Mouse (Mus musculus) adrenal gland, postnatal 25 days (tissue): ENCODE measurements around the gene Ccl17. TPM values are rescaled to one million over a fixed set of nuclear protein-coding genes. Genes with fewer than 3 reads are reported as not detected.
"Not testable (repeated sequence)": the region's sequence is repeated elsewhere in the genome, so short reads cannot be mapped to it uniquely, and the experiment has no call there.

ENCODE experiments used
- DNase-seq: peaks from one replicate; pipeline ENCODE4 v3.0.0; 2021; ENCODE audit warnings: mixed read lengths
- total RNA-seq: library from RNA; stranded (reverse); gene quantifications from 2 replicates; pipeline ENCODE4 v1.2.3, GENCODE M21; 2021

Gene Ccl17
- total RNA-seq, 1 experiment from 2014 or later = 0.70 TPM

DNA sequence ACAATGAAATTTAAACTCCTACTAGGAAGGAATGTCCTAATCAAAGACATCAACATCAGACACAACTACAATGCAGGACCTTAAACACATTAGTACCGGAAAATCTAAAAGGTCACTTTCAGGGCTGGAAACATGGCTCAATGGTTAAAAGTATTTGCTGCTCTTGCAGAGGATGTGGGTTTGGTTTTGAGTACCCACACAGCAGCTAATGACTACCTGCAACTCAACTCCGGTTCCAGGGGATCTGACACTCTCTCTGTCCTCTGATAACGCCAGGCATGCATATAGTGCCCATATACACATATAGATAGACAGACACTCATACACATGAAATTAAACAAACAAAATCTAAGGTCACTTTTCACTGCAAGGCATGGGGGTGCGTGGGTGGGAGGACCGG lies 16.0 kb downstream of the Ccl17 start:
- no peak for DNase-seq

DNA sequence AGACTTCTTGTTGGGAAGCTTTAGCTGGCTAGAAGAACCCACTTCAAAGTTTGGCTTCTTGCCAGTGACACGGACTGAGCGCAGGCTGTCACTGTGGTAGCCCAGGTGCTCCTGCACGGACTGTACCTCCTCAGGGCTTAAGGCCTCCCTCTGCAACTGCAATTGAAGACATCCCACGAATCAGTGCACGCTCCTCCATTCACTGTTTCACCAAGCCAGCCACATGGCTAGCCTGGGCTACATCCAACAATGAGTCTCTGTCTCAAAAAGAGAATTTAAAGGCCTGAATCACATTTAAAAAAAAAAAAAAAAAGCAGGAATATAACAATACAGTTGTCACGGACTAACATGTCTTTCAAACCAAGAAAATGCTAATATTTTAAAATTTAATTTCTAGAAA lies 18.0 kb downstream of the Ccl17 start:
- no peak for DNase-seq

DNA sequence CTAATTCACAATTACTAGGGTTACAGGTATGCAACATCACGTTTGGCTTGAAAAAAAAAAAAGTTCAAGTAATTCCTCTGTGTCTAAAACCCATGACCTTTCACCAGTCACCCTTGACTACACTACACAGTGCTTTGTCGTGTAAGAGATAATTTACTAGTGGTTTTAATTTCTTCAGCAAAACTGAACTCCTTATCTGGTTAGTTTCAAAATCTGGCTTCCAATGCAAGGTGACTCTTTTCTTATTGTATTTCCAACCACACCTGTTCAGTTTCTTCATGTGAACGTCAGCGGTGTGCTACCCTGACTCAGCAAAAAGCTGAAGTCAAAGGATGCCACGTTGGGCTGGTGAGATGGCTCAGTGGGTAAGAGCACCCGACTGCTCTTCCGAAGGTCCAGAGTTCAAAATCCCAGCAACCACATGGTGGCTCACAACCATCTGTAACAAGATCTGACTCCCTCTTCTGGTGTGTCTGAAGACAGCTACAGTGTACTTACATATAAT lies 23.7 kb downstream of the Ccl17 start:
- DNase-seq = not testable (repeated sequence)

DNA sequence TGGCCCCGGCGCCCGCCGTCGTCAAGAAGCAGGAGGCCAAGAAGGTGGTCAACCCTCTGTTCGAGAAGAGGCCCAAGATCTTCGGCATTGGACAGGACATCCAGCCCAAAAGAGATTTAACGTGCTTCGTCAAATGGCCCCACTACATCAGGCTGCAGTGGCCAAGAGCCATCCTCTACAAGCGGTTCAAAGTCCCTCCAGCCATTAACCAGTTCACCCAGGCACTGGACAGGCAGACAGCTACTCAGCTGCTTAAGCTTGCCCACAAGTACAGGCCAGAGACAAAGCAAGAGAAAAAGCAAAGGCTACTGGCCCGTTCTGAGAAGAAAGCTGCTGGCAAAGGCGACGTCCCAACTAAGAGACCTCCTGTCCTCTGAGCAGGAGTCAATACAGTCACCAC lies 25.5 kb downstream of the Ccl17 start:
- not testable (repeated sequence) for DNase-seq

DNA sequence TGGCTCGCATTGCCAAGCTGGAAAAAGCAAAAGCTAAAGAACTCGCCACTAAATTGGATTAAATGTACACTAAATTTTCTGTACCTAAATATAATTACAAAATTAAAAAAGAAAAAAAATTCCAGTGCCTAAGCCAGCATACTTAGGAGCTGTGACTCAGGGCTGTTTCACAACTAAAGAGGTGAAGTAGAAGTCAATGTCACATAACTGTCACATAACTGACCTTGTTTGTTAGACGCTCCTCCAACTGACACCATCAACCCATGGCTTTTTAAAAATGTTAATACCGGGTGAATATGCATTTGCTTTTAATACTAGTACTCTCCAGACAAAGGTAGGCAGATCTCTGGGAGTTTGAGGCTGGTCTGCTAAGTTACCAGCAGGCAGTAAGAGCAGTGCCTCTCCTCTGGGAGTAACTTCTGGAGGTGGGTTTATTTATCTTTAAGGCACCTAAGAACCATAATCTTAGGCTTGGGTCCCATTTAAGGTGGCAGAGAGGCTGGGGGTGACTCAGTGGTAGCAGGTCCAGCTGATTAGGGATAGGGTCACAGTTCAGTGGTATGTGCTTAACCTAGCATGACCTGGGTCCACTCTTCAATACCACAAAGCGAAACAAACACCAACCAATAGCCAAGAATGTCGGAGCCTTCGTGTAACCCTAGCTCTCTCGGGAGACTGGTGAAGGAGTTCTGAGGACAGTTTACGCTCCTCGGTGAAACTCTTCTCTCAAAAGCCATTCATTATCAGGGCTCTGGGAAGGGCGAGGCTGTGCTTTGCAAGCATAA lies 26.4 kb downstream of the Ccl17 start:
- no peak for DNase-seq

DNA sequence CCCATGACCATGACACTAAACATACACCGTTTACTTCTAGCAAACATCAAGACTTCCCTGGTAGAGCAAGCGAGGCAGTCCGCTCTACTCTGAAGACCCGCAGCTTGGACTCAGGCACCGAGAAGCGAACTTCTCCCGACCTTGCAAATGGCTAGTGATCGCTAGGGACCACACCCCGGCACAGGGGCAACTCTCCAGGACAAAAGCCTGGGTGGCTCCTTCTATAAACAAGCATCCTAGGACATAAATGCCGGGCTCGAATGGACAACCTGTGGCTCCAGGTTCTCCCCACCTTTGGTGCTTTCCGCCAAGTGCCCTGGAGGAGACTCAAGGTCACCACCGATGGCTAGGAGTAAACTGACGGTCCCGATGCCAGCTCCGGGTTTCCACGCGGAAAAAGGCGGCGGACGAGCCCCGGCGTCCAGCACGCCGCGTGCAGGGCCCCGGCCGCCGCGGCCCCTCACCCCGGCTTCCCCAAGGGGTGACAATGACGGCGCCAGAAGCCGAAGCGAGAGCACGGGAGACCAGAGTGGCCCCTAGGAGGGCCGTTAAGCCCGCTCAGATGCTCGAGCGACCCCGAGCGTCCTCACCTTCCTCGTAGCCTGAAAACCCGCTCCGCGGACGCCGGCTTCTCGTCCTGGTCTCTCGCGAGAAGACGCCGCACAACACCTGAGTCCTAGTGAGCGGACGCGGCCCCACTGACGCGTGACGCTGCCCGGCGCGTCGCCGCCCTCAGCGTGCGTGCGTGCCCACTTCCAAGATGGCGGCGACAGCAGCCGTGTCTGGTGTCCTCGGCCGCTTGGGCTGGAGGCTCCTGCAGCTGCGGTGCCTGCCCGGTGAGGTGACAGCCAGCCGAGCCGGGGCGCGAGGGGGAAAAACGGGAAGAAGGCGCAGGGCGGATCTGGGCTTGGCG lies 27.7 kb downstream of the Ccl17 start, which contains the start of the genes Coq9 and Ciapin1:
TSS of gene Coq9 (plus strand) at position 660 of the 913 bp plus-strand sequence.
TSS of gene Ciapin1 (minus strand) at position 697 of the 913 bp plus-strand sequence.
- peak; percentile 95 for DNase-seq

DNA sequence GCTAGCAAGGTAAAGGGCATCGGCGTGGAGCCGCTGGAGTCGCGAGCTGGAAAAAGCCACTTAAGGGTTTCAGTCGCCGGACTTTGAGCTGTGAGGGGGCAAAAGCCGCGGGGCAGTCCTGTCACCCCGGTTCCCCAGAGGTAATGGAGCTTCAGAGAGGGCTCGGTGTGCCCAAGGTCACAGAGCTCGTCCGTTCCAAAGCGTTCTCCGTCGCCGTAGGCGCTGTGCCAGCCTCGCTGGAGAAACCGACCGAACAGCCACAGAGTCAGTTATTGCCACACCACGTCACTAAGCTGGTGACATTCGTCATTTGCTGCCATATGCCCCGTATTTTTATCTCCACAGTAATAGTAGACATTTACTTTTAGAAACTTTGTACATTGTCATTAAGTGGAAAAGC lies 28.3 kb downstream of the Ccl17 start:
- DNase-seq = peak; percentile 86

DNA sequence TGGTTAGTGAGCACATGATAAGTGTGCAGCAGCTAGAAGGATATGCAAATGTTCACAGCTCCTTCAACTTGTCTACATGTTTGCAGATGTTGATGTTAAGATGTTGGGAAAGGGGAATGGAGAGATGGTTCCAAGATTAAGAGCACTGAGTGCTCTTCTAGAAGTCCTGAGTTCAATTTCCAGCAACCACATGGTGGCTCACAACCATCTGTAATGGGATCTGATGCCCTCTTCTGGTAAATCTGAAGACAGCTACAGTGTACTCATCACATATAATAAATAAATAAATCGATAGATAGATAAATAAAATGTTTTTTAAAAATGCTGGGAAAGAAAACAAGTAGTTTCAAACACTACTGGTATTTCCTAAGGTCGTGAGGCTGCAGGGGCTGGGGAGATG lies 30.9 kb downstream of the Ccl17 start:
- DNase-seq = no peak

DNA sequence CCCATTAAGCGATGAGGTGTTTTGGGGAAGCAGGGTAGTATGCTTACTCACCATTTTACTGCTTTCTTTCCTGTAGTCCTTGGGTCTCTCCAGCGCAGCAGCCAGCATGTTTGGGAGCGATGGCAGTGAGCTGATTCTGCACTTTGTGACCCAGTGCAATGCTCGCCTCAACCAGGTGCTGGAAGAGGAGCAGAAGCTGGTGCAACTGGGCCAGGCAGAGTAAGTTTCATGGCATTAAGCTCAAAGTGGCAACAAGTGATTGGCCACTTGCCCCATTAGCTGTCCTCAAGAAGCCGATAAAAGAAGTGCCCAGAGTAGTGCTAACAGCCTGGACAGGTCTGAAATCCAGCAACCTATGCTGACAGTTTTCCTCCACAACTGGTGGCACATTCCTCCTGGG lies 39.8 kb downstream of the Ccl17 start:
- no peak for DNase-seq

DNA sequence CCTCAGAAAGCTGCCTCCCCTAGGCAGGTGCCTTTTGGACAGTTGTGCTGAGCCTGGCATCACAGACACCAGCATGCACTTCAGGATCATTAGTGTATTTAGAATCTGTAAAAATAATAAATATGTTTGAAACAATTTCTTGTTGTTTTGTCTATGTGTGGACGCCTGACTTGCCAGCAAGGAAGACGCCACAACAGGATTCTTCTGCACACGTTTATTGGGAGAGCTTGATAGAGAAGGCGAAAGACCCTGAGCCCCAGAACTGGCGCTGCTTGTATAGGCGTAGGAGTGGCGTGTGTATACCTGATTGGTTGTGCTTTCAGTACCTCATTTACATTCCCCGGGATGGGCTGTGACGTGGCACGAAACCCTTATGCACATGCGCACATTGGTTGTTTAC lies 44.5 kb downstream of the Ccl17 start:
- DNase-seq = not testable (repeated sequence)

DNA sequence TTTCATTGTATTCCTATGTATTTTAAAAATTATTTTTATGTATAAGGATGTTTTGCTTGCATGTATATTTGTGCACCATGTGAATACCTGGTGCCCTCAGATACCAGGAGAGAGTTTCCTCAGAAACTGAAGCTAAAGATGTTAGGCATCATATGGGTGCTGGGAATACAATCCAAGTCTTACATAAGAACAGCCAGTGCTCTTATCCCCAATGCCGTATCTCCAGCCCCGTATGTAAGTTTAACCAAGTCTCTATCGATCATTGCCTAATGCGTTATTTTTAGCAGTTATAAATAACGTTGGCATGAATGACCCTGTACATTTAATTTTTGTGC lies 46.7 kb downstream of the Ccl17 start:
- no peak for DNase-seq

DNA sequence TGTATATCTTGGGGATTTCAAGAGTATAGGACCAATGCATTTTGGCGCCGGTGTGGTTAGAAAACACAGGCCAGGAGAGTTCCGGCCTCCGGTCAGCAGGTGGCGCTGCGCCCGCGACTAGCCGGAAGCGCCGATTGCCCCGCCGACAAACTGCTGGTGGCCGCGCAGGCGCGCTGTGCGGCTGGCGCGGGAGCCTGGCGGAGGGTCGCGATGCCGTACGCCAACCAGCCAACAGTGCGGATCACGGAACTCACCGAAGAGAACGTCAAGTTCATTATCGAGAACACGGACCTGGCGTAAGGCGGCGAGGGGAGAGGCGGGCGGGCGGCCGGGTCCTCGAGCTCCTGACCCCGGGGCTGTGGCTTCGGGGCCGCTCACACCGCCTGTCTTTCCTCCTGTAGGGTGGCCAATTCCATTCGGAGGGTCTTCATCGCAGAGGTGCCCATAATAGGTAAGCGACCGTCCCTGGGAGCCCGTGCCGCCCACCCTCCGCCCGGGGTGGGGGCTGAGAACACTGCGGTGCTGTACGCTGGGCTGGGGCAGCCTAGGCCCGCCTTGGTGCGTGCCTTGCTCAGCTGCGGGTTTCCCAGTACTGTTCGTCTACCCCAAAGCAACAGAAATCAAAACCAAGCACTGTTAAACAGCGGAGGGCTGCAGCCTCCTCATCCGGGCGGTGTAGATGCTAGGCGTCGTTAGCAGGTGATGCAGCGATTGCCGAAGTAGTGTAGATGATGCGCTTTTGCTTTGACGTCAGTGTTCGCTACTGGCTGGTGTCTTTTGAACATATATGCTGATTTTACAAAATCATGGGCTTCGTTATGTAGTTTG lies 47.3 kb downstream of the Ccl17 start, which contains the start of gene Polr2c:
TSS of gene Polr2c (plus strand) at position 105 of the 828 bp plus-strand sequence.
- peak; percentile 93 for DNase-seq

DNA sequence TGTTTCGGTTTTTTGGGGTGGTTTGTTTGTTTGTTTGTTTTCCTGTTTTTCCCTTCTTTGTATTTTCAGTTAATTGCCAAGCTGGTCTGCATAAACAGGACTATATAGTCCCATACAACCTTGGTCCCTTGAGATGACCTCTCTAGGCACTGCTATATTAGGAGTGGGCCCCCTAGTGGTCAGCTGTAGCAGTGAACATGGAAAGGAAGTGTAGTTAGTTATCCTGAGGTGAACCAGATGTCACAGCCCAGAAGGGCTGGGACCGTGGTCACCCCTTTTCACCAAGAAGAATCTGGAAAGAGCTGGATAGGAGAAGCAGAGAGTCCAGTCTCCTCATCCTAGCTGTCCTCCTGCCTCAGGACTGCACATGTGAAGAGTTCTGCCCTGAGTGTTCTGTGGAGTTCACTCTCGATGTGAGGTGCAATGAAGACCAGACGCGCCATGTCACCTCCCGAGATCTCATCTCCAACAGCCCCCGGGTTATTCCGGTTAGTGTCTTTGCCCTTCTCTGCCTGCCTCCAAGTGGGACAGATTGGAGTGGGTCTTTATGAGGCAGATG lies 51.2 kb downstream of the Ccl17 start:
- peak; percentile 61 for DNase-seq

Other genes starting within 250 kb of the Ccl17 start
- gene Rspry1, start 208.5 kb upstream of the Ccl17 start, total RNA-seq = 22.6 and 23.0 TPM in 2 replicates
- 39.8 and 49.6 TPM in 2 replicates for gene Fam192a, start 208.5 kb upstream of the Ccl17 start, total RNA-seq
- 60.0 and 75.3 TPM in 2 replicates for gene Arl2bp, start 143.9 kb upstream of the Ccl17 start, total RNA-seq
- gene Pllp, start 114.2 kb upstream of the Ccl17 start, total RNA-seq = 0.67 TPM in 1 of 2 replicates, not detected in the other
- gene Ccl22, start 64.9 kb upstream of the Ccl17 start, total RNA-seq = not detected in 2 replicates
- 23.0 and 25.2 TPM in 2 replicates for gene Cx3cl1, start 38.4 kb upstream of the Ccl17 start, total RNA-seq
- gene Coq9, start 27.9 kb downstream of the Ccl17 start, total RNA-seq = 199 and 209 TPM in 2 replicates
- 112 and 175 TPM in 2 replicates for gene Ciapin1, start 27.9 kb downstream of the Ccl17 start, total RNA-seq
- 62.1 and 66.2 TPM in 2 replicates for gene Polr2c, start 47.0 kb downstream of the Ccl17 start, total RNA-seq
- 8.8 and 15.3 TPM in 2 replicates for gene Dok4, start 65.9 kb downstream of the Ccl17 start, total RNA-seq
- 7.7 and 8.8 TPM in 2 replicates for gene Ccdc102a, start 107.6 kb downstream of the Ccl17 start, total RNA-seq
- 0.33 and 0.76 TPM in 2 replicates for gene Adgrg5, start 113.2 kb downstream of the Ccl17 start, total RNA-seq
- 11.7 and 20.7 TPM in 2 replicates for gene Adgrg1, start 164.3 kb downstream of the Ccl17 start, total RNA-seq
- gene Adgrg3, start 207.2 kb downstream of the Ccl17 start, total RNA-seq = 3.0 and 4.2 TPM in 2 replicates
- not detected in 2 replicates for gene Drc7, start 244.7 kb downstream of the Ccl17 start, total RNA-seq